Comparison of ENCODE assay signal across 14 mouse cellular contexts in the genomic region with DNA sequence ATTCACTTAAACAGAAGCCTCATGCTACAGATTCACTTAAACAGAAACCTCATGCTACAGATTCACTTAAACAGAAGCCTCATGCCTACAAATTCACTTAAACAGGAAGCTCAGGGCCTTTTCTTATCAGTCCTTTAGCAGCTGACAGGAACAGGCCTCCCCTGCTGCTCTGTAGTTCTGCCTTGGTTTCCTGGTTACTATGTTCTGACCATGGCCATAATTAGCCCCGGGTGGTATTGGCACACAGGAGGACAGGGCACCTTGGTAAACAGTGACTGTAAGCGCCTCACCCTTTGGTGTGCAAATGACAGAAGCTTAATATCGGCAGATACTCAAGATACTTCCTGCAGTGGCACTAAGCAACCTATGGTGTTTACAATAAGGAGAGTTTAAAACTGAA. TPM values are rescaled to one million over a fixed set of nuclear protein-coding genes. Genes with fewer than 3 reads are reported as not detected.
DNase-seq lines count a peak whose midpoint lies in the region; ATAC-seq and TF ChIP-seq lines count a peak whose summit lies in the region.
"Had no signal": no experiment of that assay in that cellular context is flagged by ENCODE, and none has a peak within 500 bp of the region (broad histone marks: within the 10 kb centered on the region; RNA-seq: fewer than 3 reads in every experiment).

No protein-coding gene starts in this region.

- no peak overlapping the region for H3K4me2 ChIP-seq in kidney, postnatal 0 days (ENCODE audit: low read length)
- no peak overlapping the region for H3K4me2 ChIP-seq in forebrain, embryonic 16.5 days (ENCODE audit: low read length)
- no peak overlapping the region for H3K4me2 ChIP-seq in midbrain, embryonic 13.5 days (replicated peaks)
- H3K4me2 ChIP-seq: hindbrain, embryonic 12.5 days had no signal

- no peak overlapping the region for H3K27ac ChIP-seq in kidney, postnatal 0 days
- H3K27ac ChIP-seq in forebrain, embryonic 16.5 days (ENCODE audit: low read length) = no peak overlapping the region
- no peak overlapping the region for H3K27ac ChIP-seq in midbrain, embryonic 13.5 days
- H3K27ac ChIP-seq: hindbrain, embryonic 12.5 days had no signal

- TF ChIP-seq CTCF in kidney, postnatal 0 days (IDR thresholded peaks at IDR 0.05; ENCODE audit: low read depth) = no peak

- no peaks in the 10 kb centered on the region for H3K9me3 ChIP-seq in kidney, postnatal 0 days (replicated peaks; ENCODE audit: low read length)
- H3K9me3 ChIP-seq in forebrain, embryonic 16.5 days (ENCODE audit: control insufficient read depth, low read length) = no peaks in the 10 kb centered on the region
- H3K9me3 ChIP-seq in midbrain, embryonic 13.5 days = 0 out of 2 replicates have a peak, but pooled peaks cover 4% of the 10 kb centered on the region
- H3K9me3 ChIP-seq: hindbrain, embryonic 12.5 days had no signal

- no peak overlapping the region for H3K4me3 ChIP-seq in kidney, postnatal 0 days (replicated peaks; ENCODE audit: low read depth, low read length)
- H3K4me3 ChIP-seq in forebrain, embryonic 16.5 days (replicated peaks; ENCODE audit: low read length) = no peak overlapping the region
- no peak overlapping the region for H3K4me3 ChIP-seq in midbrain, embryonic 13.5 days (replicated peaks)
- H3K4me3 ChIP-seq: erythroblast, embryonic 14.5 days; hindbrain, embryonic 12.5 days had no signal

- no peaks in the 10 kb centered on the region for H3K36me3 ChIP-seq in kidney, postnatal 0 days (ENCODE audit: insufficient read depth, low read length)
- H3K36me3 ChIP-seq in forebrain, embryonic 16.5 days (ENCODE audit: control insufficient read depth, insufficient read depth) = no peaks in the 10 kb centered on the region
- no peaks in the 10 kb centered on the region for H3K36me3 ChIP-seq in midbrain, embryonic 13.5 days
- H3K36me3 ChIP-seq: hindbrain, embryonic 12.5 days had no signal

- H3K9ac ChIP-seq in kidney, postnatal 0 days (ENCODE audit: low read depth, low read length) = no peak overlapping the region
- no peak overlapping the region for H3K9ac ChIP-seq in forebrain, embryonic 16.5 days (replicated peaks; ENCODE audit: low read depth, low read length)
- H3K9ac ChIP-seq in midbrain, embryonic 13.5 days (replicated peaks) = no peak overlapping the region
- H3K9ac ChIP-seq: hindbrain, embryonic 12.5 days had no signal

- no peak for ATAC-seq in kidney, postnatal 0 days (replicated peaks; ENCODE audit: low FRiP score, low read depth)
- peak; percentile 71 to 79 for ATAC-seq in hematopoietic stem cell, adult 5-6 weeks (replicated peaks in 1 of 2; ENCODE audit: insufficient read depth in 1 of 2, low FRiP score in 2 of 2, low TSS enrichment in 1 of 2, low read depth in 1 of 2, poor library complexity in 2 of 2, severe bottlenecking in 2 of 2)
- ATAC-seq in forebrain, embryonic 16.5 days = no peak
- ATAC-seq in midbrain, embryonic 13.5 days = no peak
- ATAC-seq: midbrain, embryonic 16.5 days; Patski had no signal

- no peaks in the 10 kb centered on the region for H3K4me1 ChIP-seq in kidney, postnatal 0 days (replicated peaks; ENCODE audit: insufficient read depth, low read length)
- 0 out of 2 replicates have a peak, but pooled peaks cover 4% of the 10 kb centered on the region for H3K4me1 ChIP-seq in forebrain, embryonic 16.5 days (replicated peaks; ENCODE audit: control insufficient read depth, insufficient read depth, low read length)
- H3K4me1 ChIP-seq in midbrain, embryonic 13.5 days (replicated peaks) = peaks cover 12% of the 10 kb centered on the region

- DNase-seq in kidney, postnatal 0 days (ENCODE audit: low spot score) = peak; percentile 4
- no peak for DNase-seq in kidney, postnatal 14 days
- peak; percentile 73 for DNase-seq in MEL-GATA-1-ER (ENCODE audit: extremely low read depth, low read depth)
- peak; percentile 42 for DNase-seq in naive thymus-derived CD4-positive, alpha-beta T cell, adult 2 months (ENCODE audit: low read depth)
- no peak for DNase-seq in T-cell, adult 2 months (ENCODE audit: low spot score)
- DNase-seq: retina, postnatal 1 day; thymus, adult 18-20 months had no signal

- H3K27me3 ChIP-seq in kidney, postnatal 0 days (ENCODE audit: insufficient read depth, low read length) = no peaks in the 10 kb centered on the region
- no peaks in the 10 kb centered on the region for H3K27me3 ChIP-seq in forebrain, embryonic 16.5 days (replicated peaks; ENCODE audit: control insufficient read depth, insufficient read depth, low read length)
- no peaks in the 10 kb centered on the region for H3K27me3 ChIP-seq in midbrain, embryonic 13.5 days
- H3K27me3 ChIP-seq: hindbrain, embryonic 12.5 days; Patski had no signal

- WGBS in kidney, postnatal 0 days = 72% methylated on average over 3 of the region's 3 CpGs
- 71% methylated on average over 3 of the region's 3 CpGs for WGBS in forebrain, embryonic 16.5 days
- 69% methylated on average over 3 of the region's 3 CpGs for WGBS in midbrain, embryonic 13.5 days

RNA-seq across cellular contexts. Expression of a gene that starts 48.9 kb away (rescaled TPM):
- polyA plus RNA-seq in kidney, postnatal 0 days (2015; fragmentation: Nextera tagmentation; extraction: Ambion mirVana) = 57.1 and 59.0 TPM in 2 replicates
- total RNA-seq in hematopoietic stem cell, adult 5-6 weeks (2017) = 84.7 and 96.5 TPM in 2 replicates
- polyA plus RNA-seq in forebrain, embryonic 16.5 days (2015; fragmentation: Nextera tagmentation; extraction: Ambion mirVana) = 56.4 and 58.3 TPM in 2 replicates
- 68.6 and 69.9 TPM in 2 replicates for polyA plus RNA-seq in midbrain, embryonic 13.5 days (2015; fragmentation: Nextera tagmentation; extraction: Ambion mirVana)

RNA-seq across cellular contexts. Expression of a gene that starts 49.1 kb away (rescaled TPM):
- 42.9 and 45.3 TPM in 2 replicates for polyA plus RNA-seq in kidney, postnatal 0 days (2015; fragmentation: Nextera tagmentation; extraction: Ambion mirVana)
- 68.4 and 74.2 TPM in 2 replicates for total RNA-seq in hematopoietic stem cell, adult 5-6 weeks (2017)
- polyA plus RNA-seq in forebrain, embryonic 16.5 days (2015; fragmentation: Nextera tagmentation; extraction: Ambion mirVana) = 33.3 and 44.2 TPM in 2 replicates
- polyA plus RNA-seq in midbrain, embryonic 13.5 days (2015; fragmentation: Nextera tagmentation; extraction: Ambion mirVana) = 38.3 and 40.1 TPM in 2 replicates

Comparison
In these comparisons a context has a peak if more than half of its experiments do, and no peak if none do; other contexts are left out.
1. DNase-seq: peak in kidney, postnatal 0 days (single experiment), MEL-GATA-1-ER (single experiment) and naive thymus-derived CD4-positive, alpha-beta T cell, adult 2 months (single experiment); none in kidney, postnatal 14 days (single experiment) and T-cell, adult 2 months (single experiment).
2. ATAC-seq: peak in hematopoietic stem cell, adult 5-6 weeks (2 of 2); none in kidney, postnatal 0 days (single experiment), forebrain, embryonic 16.5 days (single experiment) and midbrain, embryonic 13.5 days (single experiment).